Mouse (Mus musculus): Measurements from ENCODE around the gene Itga6. TPM values are rescaled to one million over a fixed set of nuclear protein-coding genes. Genes with fewer than 3 reads are reported as not detected.

The Itga6 gene
- polyA plus RNA-seq, 1 experiment from 2014 or later: 47.1 TPM

DNA sequence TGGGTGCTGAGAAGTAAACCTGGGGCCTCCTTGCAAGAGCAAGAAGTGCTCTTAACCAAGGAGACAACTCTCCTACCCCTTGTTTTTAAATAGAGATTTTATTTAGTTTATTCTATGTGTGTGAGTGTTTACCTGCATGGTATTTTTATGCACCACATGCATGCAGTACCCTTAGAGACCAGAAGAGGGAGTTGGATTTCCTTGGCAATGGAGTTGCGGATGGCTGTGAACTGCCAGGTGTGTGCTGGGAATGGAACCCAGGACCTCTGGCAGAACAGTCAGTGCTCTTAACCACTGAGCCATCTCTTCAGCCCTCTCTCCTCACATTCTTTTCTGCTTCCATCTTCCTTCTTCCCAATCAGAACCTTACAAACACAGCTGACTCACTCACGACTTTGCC lies 9.2 kb upstream of the Itga6 start:
- no peak overlapping the region for H3K9ac ChIP-seq
- no peaks in the 10 kb centered on the region for H3K36me3 ChIP-seq (replicated peaks)
- no peak for ATAC-seq (ENCODE audit: low FRiP score)
- WGBS: 94% methylated on average over 2 of the region's 2 CpGs
- no peaks in the 10 kb centered on the region for H3K27me3 ChIP-seq
- no peak overlapping the region for H3K4me3 ChIP-seq (replicated peaks)
- H3K9me3 ChIP-seq: 0 out of 2 replicates have a peak, but pooled peaks cover 4% of the 10 kb centered on the region
- H3K4me1 ChIP-seq: peaks cover 7% of the 10 kb centered on the region; the same call in 1 of the 2 replicates
- H3K4me2 ChIP-seq: no peak overlapping the region
- no peak overlapping the region for H3K27ac ChIP-seq

GRCm38 (mm10) chr2:71739173-71739860 lies 6.1 kb upstream of the Itga6 start:
- Histone ChIP-seq H3K4me3 (replicated peaks) (no peak overlapping the region), H3K27ac (no peak overlapping the region), H3K9me3 (0 out of 2 replicates have a peak, but pooled peaks cover 4% of the 10 kb centered on the region), H3K4me2 (no peak overlapping the region), H3K9ac (no peak overlapping the region), H3K36me3 (replicated peaks) (no peaks in the 10 kb centered on the region), H3K4me1 (peaks cover 17% of the 10 kb centered on the region), H3K27me3 (no peaks in the 10 kb centered on the region)
- WGBS: 74% methylated on average over 9 of the region's 9 CpGs
- ATAC-seq (ENCODE audit: low FRiP score): no peak

DNA sequence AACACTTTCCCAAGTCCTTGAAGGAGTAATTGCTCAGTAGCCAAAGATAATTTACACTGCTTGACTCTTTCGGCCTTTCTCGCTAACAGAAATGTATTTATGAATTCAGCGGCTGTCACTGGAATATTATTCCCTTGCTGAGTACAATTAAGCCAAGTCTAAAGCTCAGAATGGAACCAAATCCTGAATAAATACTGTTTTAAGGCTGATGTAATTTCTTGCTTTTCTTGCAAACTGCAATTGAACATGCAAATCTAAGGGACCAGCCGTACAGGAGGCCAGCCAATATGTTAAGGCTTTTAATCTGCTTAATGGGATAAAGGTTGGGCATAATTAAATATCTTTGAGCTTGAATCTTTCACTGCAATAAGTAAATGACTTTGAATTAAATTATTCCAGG lies 2.9 kb upstream of the Itga6 start:
- no peak overlapping the region for H3K4me3 ChIP-seq (replicated peaks)
- no peaks in the 10 kb centered on the region for H3K36me3 ChIP-seq (replicated peaks)
- H3K4me1 ChIP-seq: peaks cover 39% of the 10 kb centered on the region
- no peaks in the 10 kb centered on the region for H3K27me3 ChIP-seq
- H3K9me3 ChIP-seq: no peaks in the 10 kb centered on the region
- no peak overlapping the region for H3K9ac ChIP-seq
- 46% methylated on average over 4 of the region's 4 CpGs for WGBS
- no peak for ATAC-seq (ENCODE audit: low FRiP score)
- H3K4me2 ChIP-seq: no peak overlapping the region
- H3K27ac ChIP-seq: no peak overlapping the region; the same call in 1 of the 2 replicates

GRCm38 (mm10) chr2:71743377-71743776 lies 2.0 kb upstream of the Itga6 start:
- ATAC-seq (ENCODE audit: low FRiP score): no peak
- Histone ChIP-seq H3K27ac (no peak overlapping the region; the same call in 1 of the 2 replicates), H3K9me3 (no peaks in the 10 kb centered on the region), H3K36me3 (replicated peaks) (no peaks in the 10 kb centered on the region), H3K4me3 (replicated peaks) (no peak overlapping the region), H3K4me2 (no peak overlapping the region), H3K9ac (no peak overlapping the region), H3K4me1 (peaks cover 41% of the 10 kb centered on the region), H3K27me3 (no peaks in the 10 kb centered on the region)
- 68% methylated on average over 7 of the region's 7 CpGs for WGBS

DNA sequence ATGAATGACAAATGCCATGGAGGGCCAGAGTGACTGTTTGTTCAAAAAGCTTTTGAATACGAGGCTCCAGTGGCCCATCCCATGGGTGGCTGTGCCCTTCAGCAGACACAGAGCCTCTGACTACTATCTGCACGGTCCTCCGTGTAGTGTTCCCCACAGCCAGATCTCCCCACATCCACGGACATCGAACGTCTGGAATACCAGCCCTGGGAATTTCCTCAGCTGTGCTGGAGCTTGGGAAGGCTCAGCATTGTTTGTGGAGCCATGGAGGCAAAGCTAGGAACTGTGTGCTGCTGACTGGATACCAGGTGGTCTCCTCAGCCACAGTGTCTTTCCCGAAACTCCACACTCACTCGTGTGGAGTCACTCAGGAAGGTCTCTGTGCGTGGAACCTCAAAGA lies 1.1 kb upstream of the Itga6 start:
- ATAC-seq (ENCODE audit: low FRiP score): no peak
- no peak overlapping the region for H3K4me2 ChIP-seq
- H3K4me3 ChIP-seq (replicated peaks): no peak overlapping the region
- no peak overlapping the region for H3K9ac ChIP-seq
- H3K4me1 ChIP-seq: peaks cover 41% of the 10 kb centered on the region
- H3K9me3 ChIP-seq: no peaks in the 10 kb centered on the region
- no peaks in the 10 kb centered on the region for H3K36me3 ChIP-seq (replicated peaks)
- 19% methylated on average over 9 of the region's 9 CpGs for WGBS
- H3K27ac ChIP-seq: peak overlapping the region; percentile 61; the same call in 1 of the 2 replicates
- no peaks in the 10 kb centered on the region for H3K27me3 ChIP-seq

DNA sequence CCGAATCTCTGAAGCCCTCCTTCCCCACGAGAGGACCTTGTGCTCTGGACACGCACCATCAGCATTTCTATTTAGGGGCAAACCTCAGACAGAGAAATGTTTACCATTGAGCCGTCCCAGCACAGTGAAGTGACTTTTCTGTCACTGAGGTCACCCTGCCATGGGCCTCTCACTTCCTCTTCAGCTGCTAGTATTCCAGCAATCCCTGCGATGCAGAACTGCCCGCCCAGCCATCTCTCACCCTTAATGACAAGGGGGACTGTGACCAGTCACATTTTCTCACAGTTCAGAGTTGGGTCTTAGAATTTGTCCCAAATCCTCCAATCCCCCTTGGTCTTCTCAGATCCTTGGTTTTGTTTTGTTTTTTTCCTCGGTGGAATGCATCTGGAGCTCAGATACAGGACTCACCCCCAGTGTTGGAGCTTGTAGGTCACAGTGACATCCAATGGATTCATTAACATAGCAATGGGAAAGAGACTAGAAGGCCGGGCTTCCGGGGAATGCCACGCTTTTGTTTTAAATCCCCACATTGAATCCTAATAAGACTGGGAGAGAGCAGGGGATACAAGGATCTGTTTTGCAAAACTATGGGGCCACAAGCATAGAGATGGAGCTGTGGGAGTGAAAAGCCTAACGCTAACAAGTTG lies 432 bp upstream of the Itga6 start:
- no peaks in the 10 kb centered on the region for H3K9me3 ChIP-seq
- H3K27me3 ChIP-seq: no peaks in the 10 kb centered on the region
- peak; percentile 39 for ATAC-seq (ENCODE audit: low FRiP score)
- no peaks in the 10 kb centered on the region for H3K36me3 ChIP-seq (replicated peaks)
- peak overlapping the region; percentile 31 for H3K4me2 ChIP-seq
- peaks cover 48% of the 10 kb centered on the region for H3K4me1 ChIP-seq
- peak overlapping the region; percentile 50 for H3K27ac ChIP-seq
- H3K9ac ChIP-seq: no peak overlapping the region
- no peak overlapping the region for H3K4me3 ChIP-seq (replicated peaks)
- WGBS: 5% methylated on average over 11 of the region's 11 CpGs

- no peaks in the 10 kb centered on the region for H3K27me3 ChIP-seq
- H3K4me3 ChIP-seq (replicated peaks): no peak overlapping the region
- 90% methylated on average over 5 of the region's 5 CpGs for WGBS
- no peak overlapping the region for H3K9ac ChIP-seq
- no peaks in the 10 kb centered on the region for H3K9me3 ChIP-seq
- no peaks in the 10 kb centered on the region for H3K36me3 ChIP-seq (replicated peaks)
- no peak overlapping the region for H3K4me2 ChIP-seq
- no peak overlapping the region for H3K27ac ChIP-seq
- peaks cover 51% of the 10 kb centered on the region for H3K4me1 ChIP-seq
- no peak for ATAC-seq (ENCODE audit: low FRiP score)
These were observed 3.0 kb downstream of the Itga6 start for GRCm38 (mm10) chr2:71748451-71748850.

- H3K9ac ChIP-seq: 0 out of 2 replicates have a peak overlapping the region, but pooled peaks have one; percentile 7
These were observed 4.1 kb downstream of the Itga6 start for GRCm38 (mm10) chr2:71749367-71750086.

GRCm38 (mm10) chr2:71750087-71750453 lies 4.7 kb downstream of the Itga6 start:
- H3K9ac ChIP-seq: 0 out of 2 replicates have a peak overlapping the region, but pooled peaks have one; percentile 7
- no peaks in the 10 kb centered on the region for H3K27me3 ChIP-seq
- no peaks in the 10 kb centered on the region for H3K36me3 ChIP-seq (replicated peaks)
- peak overlapping the region; percentile 15 for H3K4me3 ChIP-seq (replicated peaks)
- WGBS: 20% methylated on average over 10 of the region's 10 CpGs
- H3K4me2 ChIP-seq: peak overlapping the region; percentile 47
- H3K27ac ChIP-seq: 0 out of 2 replicates have a peak overlapping the region, but pooled peaks have one; percentile 50
- ATAC-seq (ENCODE audit: low FRiP score): peak; percentile 57; the same call in 1 of the 2 replicates
- H3K9me3 ChIP-seq: no peaks in the 10 kb centered on the region
- H3K4me1 ChIP-seq: peaks cover 39% of the 10 kb centered on the region

More at GRCm38 (mm10) chr2:71749367-71750086, 4.1 kb downstream of the Itga6 start:
- peak overlapping the region; percentile 15 for H3K4me3 ChIP-seq (replicated peaks)
- no peaks in the 10 kb centered on the region for H3K36me3 ChIP-seq (replicated peaks)
- WGBS: 16% methylated on average over 13 of the region's 13 CpGs
- no peaks in the 10 kb centered on the region for H3K9me3 ChIP-seq
- peak; percentile 30; the same call in 1 of the 2 replicates for ATAC-seq (ENCODE audit: low FRiP score)
- peak overlapping the region; percentile 47 for H3K4me2 ChIP-seq
- H3K27ac ChIP-seq: peak overlapping the region; percentile 50; the same call in 1 of the 2 replicates
- no peaks in the 10 kb centered on the region for H3K27me3 ChIP-seq
- peaks cover 44% of the 10 kb centered on the region for H3K4me1 ChIP-seq

- Histone ChIP-seq H3K27ac (no peak overlapping the region), H3K9ac (no peak overlapping the region), H3K27me3 (no peaks in the 10 kb centered on the region), H3K4me2 (no peak overlapping the region), H3K9me3 (no peaks in the 10 kb centered on the region), H3K4me3 (replicated peaks) (no peak overlapping the region), H3K4me1 (peaks cover 27% of the 10 kb centered on the region), H3K36me3 (replicated peaks) (no peaks in the 10 kb centered on the region)
- ATAC-seq (ENCODE audit: low FRiP score): 0 out of 2 replicates have a peak, but pooled peaks have one; percentile 45
- WGBS: 80% methylated on average over 8 of the region's 8 CpGs
These were observed 5.9 kb downstream of the Itga6 start for GRCm38 (mm10) chr2:71751336-71751735.

DNA sequence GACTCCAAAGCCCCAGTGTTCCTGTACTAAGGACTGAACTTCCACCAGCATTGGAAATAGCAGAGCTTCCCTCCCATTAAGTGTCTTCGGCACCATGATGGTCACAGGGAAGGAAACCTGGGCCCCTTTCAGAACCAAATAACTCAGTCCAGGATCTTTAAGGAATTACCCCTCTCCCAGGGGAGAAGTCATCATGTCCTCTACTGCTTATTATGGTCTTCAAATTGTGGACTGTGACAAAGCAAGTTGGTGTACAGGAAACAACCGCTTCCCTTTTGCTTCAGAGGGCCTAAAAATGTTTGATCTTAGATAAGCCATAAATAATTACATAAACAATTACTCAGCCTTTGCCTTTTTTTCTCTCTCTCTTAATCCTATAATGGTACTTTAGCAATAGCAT lies 6.4 kb downstream of the Itga6 start:
- H3K4me2 ChIP-seq: no peak overlapping the region
- WGBS: 83% methylated on average over 2 of the region's 2 CpGs
- no peak overlapping the region for H3K27ac ChIP-seq

DNA sequence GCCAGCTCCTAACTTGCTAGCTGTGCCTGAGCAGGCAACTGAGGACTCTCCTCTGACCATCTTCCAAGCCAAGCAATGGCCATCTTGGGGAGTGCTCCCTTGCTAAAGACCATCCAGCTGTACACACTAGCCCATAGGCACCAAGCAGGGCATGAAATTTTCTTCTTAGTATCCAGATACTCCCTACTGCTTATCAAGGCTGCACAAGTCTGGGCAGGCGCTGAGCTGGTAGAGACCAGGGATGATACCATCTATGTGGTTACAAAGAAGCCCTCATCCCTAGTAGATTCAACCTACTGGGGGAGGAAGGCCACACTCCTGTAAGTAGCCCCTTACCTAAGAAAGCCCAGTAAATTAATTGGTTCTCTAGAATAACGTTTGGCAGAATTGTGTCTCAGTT lies 7.0 kb downstream of the Itga6 start:
- no peak overlapping the region for H3K9ac ChIP-seq
- no peaks in the 10 kb centered on the region for H3K36me3 ChIP-seq (replicated peaks)
- WGBS: 91% methylated on average over 2 of the region's 2 CpGs
- H3K27me3 ChIP-seq: no peaks in the 10 kb centered on the region
- no peak overlapping the region for H3K4me2 ChIP-seq
- H3K27ac ChIP-seq: no peak overlapping the region
- no peak overlapping the region for H3K4me3 ChIP-seq (replicated peaks)
- H3K4me1 ChIP-seq: peaks cover 24% of the 10 kb centered on the region
- no peak for ATAC-seq (ENCODE audit: low FRiP score)
- H3K9me3 ChIP-seq: no peaks in the 10 kb centered on the region

More for the DNA sequence above, 6.4 kb downstream of the Itga6 start:
- Histone ChIP-seq H3K4me1 (peaks cover 24% of the 10 kb centered on the region), H3K27me3 (no peaks in the 10 kb centered on the region), H3K9me3 (no peaks in the 10 kb centered on the region), H3K4me3 (replicated peaks) (no peak overlapping the region), H3K36me3 (replicated peaks) (no peaks in the 10 kb centered on the region), H3K9ac (no peak overlapping the region)
- ATAC-seq (ENCODE audit: low FRiP score): no peak
